Mouse (Mus musculus): Measurements from ENCODE around the gene Mdh1b. TPM values are rescaled to one million over a fixed set of nuclear protein-coding genes. Genes with fewer than 3 reads are reported as not detected.

Mdh1b gene
- polyA plus RNA-seq (2015; fragmentation: Nextera tagmentation; extraction: Ambion mirVana), result 0.26 and 0.41 TPM in 2 replicates

GRCm38 (mm10) chr1:63730240-63730771 is at the start of gene Mdh1b, which contains the start of gene Fastkd2:
Gene Mdh1b, minus strand, starts transcription at chr1:63730318.
Gene Fastkd2, plus strand, starts transcription at chr1:63730614.
- Histone ChIP-seq H3K4me2 (peak within 1 kb of the TSS; percentile 59), H3K36me3 (replicated peaks) (no peaks in the 10 kb centered on the region), H3K4me3 (peak within 1 kb of the TSS; percentile 73), H3K9ac (peak within 1 kb of the TSS; percentile 63), H3K9me3 (no peaks in the 10 kb centered on the region), H3K27ac (no peak within 1 kb of the TSS; the same call in 1 of the 2 replicates), H3K27me3 (replicated peaks) (no peaks in the 10 kb centered on the region; the same call in 1 of the 2 replicates), H3K4me1 (peaks cover 24% of the 10 kb centered on the region)
- ATAC-seq (replicated peaks), result peak; percentile 97
- WGBS, result under 1% methylated on average over 31 of the region's 31 CpGs

- ATAC-seq (replicated peaks), result no peak
- H3K4me3 ChIP-seq, result no peak overlapping the region
- WGBS, result 65% methylated on average over 4 of the region's 4 CpGs
These were observed 46.9 kb upstream of the Mdh1b start for GRCm38 (mm10) chr1:63776902-63777630.

GRCm38 (mm10) chr1:63776396-63776795 is 46.3 kb upstream of the Mdh1b start:
- no peak for ATAC-seq (replicated peaks)
- WGBS, result 49% methylated on average over 1 of the region's 1 CpGs
- no peak overlapping the region for H3K27ac ChIP-seq
- H3K4me1 ChIP-seq, result no peaks in the 10 kb centered on the region
- H3K36me3 ChIP-seq (replicated peaks), result no peaks in the 10 kb centered on the region
- no peak overlapping the region for H3K9ac ChIP-seq
- H3K27me3 ChIP-seq (replicated peaks), result no peaks in the 10 kb centered on the region
- no peak overlapping the region for H3K4me3 ChIP-seq
- H3K4me2 ChIP-seq, result no peak overlapping the region
- H3K9me3 ChIP-seq, result no peaks in the 10 kb centered on the region

More at GRCm38 (mm10) chr1:63776902-63777630, 46.9 kb upstream of the Mdh1b start:
- Histone ChIP-seq H3K4me2 (no peak overlapping the region), H3K4me1 (no peaks in the 10 kb centered on the region), H3K27me3 (replicated peaks) (no peaks in the 10 kb centered on the region), H3K9ac (no peak overlapping the region), H3K36me3 (replicated peaks) (no peaks in the 10 kb centered on the region), H3K9me3 (no peaks in the 10 kb centered on the region), H3K27ac (no peak overlapping the region)

GRCm38 (mm10) chr1:63770309-63770708 is 40.2 kb upstream of the Mdh1b start:
- H3K4me3 ChIP-seq, result no peak overlapping the region
- H3K9ac ChIP-seq, result 0 out of 2 replicates have a peak overlapping the region, but pooled peaks have one; percentile 2
- peak overlapping the region; percentile 25 for H3K4me2 ChIP-seq
- H3K4me1 ChIP-seq, result peaks cover 32% of the 10 kb centered on the region
- no peaks in the 10 kb centered on the region for H3K27me3 ChIP-seq (replicated peaks)
- ATAC-seq (replicated peaks), result peak; percentile 92
- H3K36me3 ChIP-seq (replicated peaks), result no peaks in the 10 kb centered on the region
- H3K9me3 ChIP-seq, result no peaks in the 10 kb centered on the region
- 17% methylated on average over 7 of the region's 7 CpGs for WGBS
- H3K27ac ChIP-seq, result peak overlapping the region; percentile 65

- Histone ChIP-seq H3K4me2 (no peak within 1 kb of the TSS; the same call in 1 of the 2 replicates), H3K27me3 (replicated peaks) (no peaks in the 10 kb centered on the region), H3K4me3 (no peak within 1 kb of the TSS), H3K4me1 (peaks cover 40% of the 10 kb centered on the region), H3K27ac (peak within 1 kb of the TSS; percentile 65), H3K9ac (no peak within 1 kb of the TSS), H3K9me3 (no peaks in the 10 kb centered on the region), H3K36me3 (replicated peaks) (no peaks in the 10 kb centered on the region)
- ATAC-seq (replicated peaks), result no peak
- WGBS, result 68% methylated on average over 5 of the region's 5 CpGs
These were observed 39.0 kb upstream of the Mdh1b start, which contains the start of gene 4933402D24Rik for GRCm38 (mm10) chr1:63769167-63769566. Gene 4933402D24Rik, minus strand, starts transcription at chr1:63769267.

GRCm38 (mm10) chr1:63768112-63768511 is 38.0 kb upstream of the Mdh1b start:
- no peak overlapping the region for H3K27ac ChIP-seq
- H3K4me3 ChIP-seq, result no peak overlapping the region
- no peaks in the 10 kb centered on the region for H3K9me3 ChIP-seq
- peaks cover 51% of the 10 kb centered on the region for H3K4me1 ChIP-seq
- ATAC-seq (replicated peaks), result no peak
- H3K9ac ChIP-seq, result no peak overlapping the region
- no peaks in the 10 kb centered on the region for H3K36me3 ChIP-seq (replicated peaks)
- H3K4me2 ChIP-seq, result no peak overlapping the region
- WGBS, result 81% methylated on average over 8 of the region's 8 CpGs
- H3K27me3 ChIP-seq (replicated peaks), result no peaks in the 10 kb centered on the region

- no peak for ATAC-seq (replicated peaks)
- Histone ChIP-seq H3K36me3 (replicated peaks) (no peaks in the 10 kb centered on the region), H3K4me3 (no peak overlapping the region), H3K4me1 (peaks cover 37% of the 10 kb centered on the region), H3K4me2 (peak overlapping the region; percentile 6; the same call in 1 of the 2 replicates), H3K27me3 (replicated peaks) (no peaks in the 10 kb centered on the region), H3K9me3 (no peaks in the 10 kb centered on the region), H3K9ac (no peak overlapping the region), H3K27ac (peak overlapping the region; percentile 73)
- 28% methylated on average over 7 of the region's 7 CpGs for WGBS
These were observed 34.3 kb upstream of the Mdh1b start for GRCm38 (mm10) chr1:63764395-63764794.

- H3K4me2 ChIP-seq, result peak overlapping the region; percentile 6; the same call in 1 of the 2 replicates
- H3K9ac ChIP-seq, result no peak overlapping the region
- ATAC-seq (replicated peaks), result peak; percentile 71
- no peak overlapping the region for H3K4me3 ChIP-seq
- H3K27me3 ChIP-seq (replicated peaks), result no peaks in the 10 kb centered on the region
- no peaks in the 10 kb centered on the region for H3K36me3 ChIP-seq (replicated peaks)
- H3K9me3 ChIP-seq, result no peaks in the 10 kb centered on the region
- 8% methylated on average over 7 of the region's 7 CpGs for WGBS
- H3K27ac ChIP-seq, result peak overlapping the region; percentile 73
- H3K4me1 ChIP-seq, result peaks cover 34% of the 10 kb centered on the region
These were observed 33.8 kb upstream of the Mdh1b start for GRCm38 (mm10) chr1:63763881-63764386.

GRCm38 (mm10) chr1:63763212-63763694 is 33.1 kb upstream of the Mdh1b start:
- peak overlapping the region; percentile 73 for H3K27ac ChIP-seq
- WGBS, result 4% methylated on average over 3 of the region's 3 CpGs
- H3K9ac ChIP-seq, result no peak overlapping the region
- H3K4me1 ChIP-seq, result peaks cover 30% of the 10 kb centered on the region
- H3K4me2 ChIP-seq, result no peak overlapping the region
- H3K9me3 ChIP-seq, result no peaks in the 10 kb centered on the region
- no peak overlapping the region for H3K4me3 ChIP-seq
- peak; percentile 84 for ATAC-seq (replicated peaks)
- H3K36me3 ChIP-seq (replicated peaks), result no peaks in the 10 kb centered on the region
- H3K27me3 ChIP-seq (replicated peaks), result no peaks in the 10 kb centered on the region

GRCm38 (mm10) chr1:63756005-63756404 is 25.9 kb upstream of the Mdh1b start:
- H3K4me3 ChIP-seq, result no peak overlapping the region
- no peak overlapping the region for H3K4me2 ChIP-seq
- no peak overlapping the region for H3K9ac ChIP-seq
- H3K27me3 ChIP-seq (replicated peaks), result no peaks in the 10 kb centered on the region
- WGBS, result 55% methylated on average over 2 of the region's 2 CpGs
- no peak overlapping the region for H3K27ac ChIP-seq
- H3K4me1 ChIP-seq, result no peaks in the 10 kb centered on the region
- no peak for ATAC-seq (replicated peaks)
- no peaks in the 10 kb centered on the region for H3K9me3 ChIP-seq
- peaks cover 6% of the 10 kb centered on the region; the same call in 1 of the 2 replicates for H3K36me3 ChIP-seq (replicated peaks)

GRCm38 (mm10) chr1:63729796-63730195 is 322 bp downstream of the Mdh1b start:
- 39% methylated on average over 8 of the region's 8 CpGs for WGBS
- no peaks in the 10 kb centered on the region for H3K36me3 ChIP-seq (replicated peaks)
- H3K27ac ChIP-seq, result no peak overlapping the region
- H3K4me3 ChIP-seq, result peak overlapping the region; percentile 73
- ATAC-seq (replicated peaks), result no peak
- no peaks in the 10 kb centered on the region for H3K9me3 ChIP-seq
- H3K9ac ChIP-seq, result peak overlapping the region; percentile 63
- H3K4me2 ChIP-seq, result peak overlapping the region; percentile 59
- no peaks in the 10 kb centered on the region; the same call in 1 of the 2 replicates for H3K27me3 ChIP-seq (replicated peaks)
- H3K4me1 ChIP-seq, result peaks cover 24% of the 10 kb centered on the region

- H3K4me3 ChIP-seq, result no peak overlapping the region
- ATAC-seq (replicated peaks), result no peak
- 77% methylated on average over 7 of the region's 7 CpGs for WGBS
- no peak overlapping the region for H3K4me2 ChIP-seq
- no peak overlapping the region for H3K9ac ChIP-seq
- H3K4me1 ChIP-seq, result no peaks in the 10 kb centered on the region
- H3K27me3 ChIP-seq (replicated peaks), result no peaks in the 10 kb centered on the region
- no peaks in the 10 kb centered on the region for H3K36me3 ChIP-seq (replicated peaks)
- H3K27ac ChIP-seq, result no peak overlapping the region
- H3K9me3 ChIP-seq, result no peaks in the 10 kb centered on the region
These were observed 10.0 kb downstream of the Mdh1b start for GRCm38 (mm10) chr1:63720161-63720560.

Data from midbrain, embryonic 15.5 days (tissue).